Comparison of ENCODE assay signal across 7 mouse cellular contexts in the genomic region with DNA sequence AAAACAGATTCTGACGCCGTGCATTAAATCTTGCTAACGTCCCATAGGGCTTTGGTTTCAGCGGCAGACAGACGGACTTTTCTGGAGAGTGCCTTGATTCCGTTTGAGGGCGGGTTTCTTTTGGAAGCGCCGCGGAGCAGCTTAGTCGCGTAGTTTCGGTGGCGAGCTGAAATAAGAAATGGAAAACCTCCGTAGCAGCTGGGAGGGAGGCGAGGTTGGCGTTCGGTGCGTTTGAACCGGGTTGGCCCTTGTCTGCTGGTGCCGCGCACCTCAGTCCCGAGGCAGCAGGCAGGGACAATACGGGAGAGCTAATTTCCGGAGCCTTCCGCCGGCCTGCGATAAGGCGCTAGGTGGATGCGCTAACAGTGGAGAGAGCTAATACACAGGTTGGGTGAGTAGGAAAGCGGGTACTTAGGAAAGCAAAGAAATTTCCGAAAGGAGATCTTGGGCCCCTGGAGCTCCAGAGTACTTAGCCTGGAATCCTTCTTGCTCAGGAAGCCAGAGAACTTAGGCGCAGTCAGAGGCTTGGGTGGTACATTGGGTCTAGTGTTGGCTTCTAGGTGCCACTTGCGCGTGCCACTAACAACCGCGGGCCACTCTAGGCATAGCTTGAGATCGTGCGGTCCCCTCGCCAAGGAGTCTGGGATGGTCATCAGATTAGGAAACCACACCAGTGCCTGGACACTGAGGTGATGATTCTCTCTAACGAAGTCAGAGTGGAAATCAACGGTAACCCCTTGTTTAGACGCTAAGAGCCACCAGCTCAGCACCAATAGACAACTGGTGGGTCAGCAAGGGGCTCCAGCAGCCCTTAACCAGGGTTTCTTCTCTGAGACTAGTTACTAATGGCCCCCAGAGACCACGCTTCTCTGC. TPM values are rescaled to one million over a fixed set of nuclear protein-coding genes. Genes with fewer than 3 reads are reported as not detected.
DNase-seq lines count a peak whose midpoint lies in the region; ATAC-seq lines count a peak whose summit lies in the region.

No protein-coding gene starts in this region.

- H3K4me2 ChIP-seq in lung, embryonic 15.5 days, result peak overlapping the region; percentile 42
- H3K4me2 ChIP-seq in embryonic facial prominence, embryonic 15.5 days (replicated peaks), result peak overlapping the region; percentile 53
- H3K4me2 ChIP-seq in midbrain, embryonic 12.5 days (replicated peaks), result peak overlapping the region; percentile 37

- peaks cover 26% of the 10 kb centered on the region for H3K4me1 ChIP-seq in lung, embryonic 15.5 days
- peaks cover 64% of the 10 kb centered on the region for H3K4me1 ChIP-seq in embryonic facial prominence, embryonic 15.5 days
- H3K4me1 ChIP-seq in midbrain, embryonic 12.5 days, result peaks cover 19% of the 10 kb centered on the region

- WGBS in lung, embryonic 15.5 days, result 2% methylated on average over 44 of the region's 44 CpGs
- WGBS in embryonic facial prominence, embryonic 15.5 days, result 5% methylated on average over 44 of the region's 44 CpGs
- under 1% methylated on average over 44 of the region's 44 CpGs for WGBS in midbrain, embryonic 12.5 days

- H3K27ac ChIP-seq in lung, embryonic 15.5 days, result no peak overlapping the region
- H3K27ac ChIP-seq in embryonic facial prominence, embryonic 15.5 days (replicated peaks), result peak overlapping the region; percentile 82
- no peak overlapping the region for H3K27ac ChIP-seq in midbrain, embryonic 12.5 days (replicated peaks)

- H3K4me3 ChIP-seq in lung, embryonic 15.5 days, result peak overlapping the region; percentile 24
- H3K4me3 ChIP-seq in embryonic facial prominence, embryonic 15.5 days (replicated peaks), result peak overlapping the region; percentile 60
- peak overlapping the region; percentile 25; the same call in 1 of the 2 replicates for H3K4me3 ChIP-seq in midbrain, embryonic 12.5 days

- DNase-seq in lung, postnatal 25 days (ENCODE audit: low spot score), result no peak
- peak; percentile 31 for DNase-seq in induced T-regulatory cell, adult 2 months (ENCODE audit: low read depth)
- DNase-seq in c-Kit-positive CD71-positive TER-119-positive erythroid progenitor cells, embryonic 14.5 days (ENCODE audit: low spot score), result no peak
- DNase-seq in spleen, postnatal 4 days (ENCODE audit: low spot score in 2 of 2), result no peak

- H3K36me3 ChIP-seq in lung, embryonic 15.5 days, result no peaks in the 10 kb centered on the region
- H3K36me3 ChIP-seq in embryonic facial prominence, embryonic 15.5 days, result no peaks in the 10 kb centered on the region
- H3K36me3 ChIP-seq in midbrain, embryonic 12.5 days, result no peaks in the 10 kb centered on the region

- ATAC-seq in lung, embryonic 15.5 days (ENCODE audit: borderline replicate concordance, extremely low read depth, low FRiP score, low TSS enrichment), result no peak
- no peak for ATAC-seq in embryonic facial prominence, embryonic 15.5 days (ENCODE audit: insufficient number of reproducible peaks, low FRiP score, low TSS enrichment, low read depth)
- ATAC-seq in midbrain, embryonic 12.5 days (ENCODE audit: low FRiP score, low read depth), result no peak

- H3K9me3 ChIP-seq in lung, embryonic 15.5 days, result no peaks in the 10 kb centered on the region
- H3K9me3 ChIP-seq in embryonic facial prominence, embryonic 15.5 days (replicated peaks), result no peaks in the 10 kb centered on the region
- no peaks in the 10 kb centered on the region for H3K9me3 ChIP-seq in midbrain, embryonic 12.5 days

- no peak overlapping the region for H3K9ac ChIP-seq in lung, embryonic 15.5 days
- peak overlapping the region; percentile 37 for H3K9ac ChIP-seq in embryonic facial prominence, embryonic 15.5 days
- peak overlapping the region; percentile 17; the same call in 1 of the 2 replicates for H3K9ac ChIP-seq in midbrain, embryonic 12.5 days (replicated peaks)

- peaks cover 92% of the 10 kb centered on the region for H3K27me3 ChIP-seq in lung, embryonic 15.5 days
- H3K27me3 ChIP-seq in embryonic facial prominence, embryonic 15.5 days, result peaks cover 65% of the 10 kb centered on the region
- H3K27me3 ChIP-seq in midbrain, embryonic 12.5 days, result peaks cover 98% of the 10 kb centered on the region

RNA-seq across cellular contexts. Expression of gene Alx4, which starts 5.1 kb away (rescaled TPM):
- 0.04 and 0.05 TPM in 2 replicates for polyA plus RNA-seq in lung, embryonic 15.5 days (2015; fragmentation: Nextera tagmentation; extraction: Ambion mirVana)
- polyA plus RNA-seq in embryonic facial prominence, embryonic 15.5 days (2015; fragmentation: Nextera tagmentation; extraction: Ambion mirVana), result 14.3 and 14.9 TPM in 2 replicates
- polyA plus RNA-seq in midbrain, embryonic 12.5 days (2016; fragmentation: Nextera tagmentation; extraction: Ambion mirVana), result 4.2 and 5.7 TPM in 2 replicates
